Mouse (Mus musculus): ENCODE results near the gene Fuk. TPM values are rescaled to one million over a fixed set of nuclear protein-coding genes. Genes with fewer than 3 reads are reported as not detected.
"Not testable (repeated sequence)": the region's sequence is repeated elsewhere in the genome, so short reads cannot be mapped to it uniquely, and the experiment has no call there.

Gene Fuk
- total RNA-seq, 2 experiments from 2014 or later, result 8.3 to 8.7 TPM

DNA sequence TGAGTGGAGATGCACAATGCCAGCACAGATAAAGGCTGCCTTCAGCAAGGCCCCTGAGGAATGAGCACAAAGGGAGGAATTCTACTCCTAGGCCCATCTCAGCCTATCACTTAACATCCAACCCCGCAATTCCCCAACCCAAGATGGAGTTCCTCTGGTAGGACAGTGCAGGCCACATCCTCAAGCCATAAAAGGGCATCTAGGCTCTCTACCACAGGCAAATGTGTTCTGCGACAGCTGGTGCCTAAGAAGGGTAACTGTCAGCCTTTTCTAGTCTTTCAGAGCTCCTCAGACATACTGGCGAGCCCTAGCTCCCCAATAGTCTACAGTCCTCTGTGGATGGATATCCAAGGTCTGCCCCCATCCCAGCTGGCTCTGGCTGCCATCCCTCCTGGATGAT is 15.7 kb downstream of the Fuk start:
- DNase-seq (ENCODE audit: low spot score in 2 of 2), result no peak

DNA sequence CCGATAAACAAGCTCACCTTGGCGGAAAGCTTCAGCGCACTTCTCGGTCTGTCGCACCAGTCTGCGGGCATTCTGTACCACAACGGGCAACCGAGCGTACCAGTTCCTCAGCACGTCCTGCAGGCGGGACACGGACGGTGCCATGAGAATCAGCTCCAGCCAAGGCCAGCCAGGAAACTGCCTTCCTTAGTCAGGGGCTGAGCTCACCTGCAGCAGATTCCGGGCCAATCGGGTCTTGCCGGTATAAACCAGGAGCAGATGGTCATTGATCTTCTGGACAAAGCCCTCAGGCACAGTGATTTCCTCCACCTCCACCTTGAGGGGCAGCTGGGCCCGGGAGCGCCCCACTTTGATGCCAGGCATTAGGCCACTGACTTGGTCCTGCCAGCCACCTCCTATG is 18.5 kb downstream of the Fuk start:
- no peak for DNase-seq (ENCODE audit: low spot score in 2 of 2)

DNA sequence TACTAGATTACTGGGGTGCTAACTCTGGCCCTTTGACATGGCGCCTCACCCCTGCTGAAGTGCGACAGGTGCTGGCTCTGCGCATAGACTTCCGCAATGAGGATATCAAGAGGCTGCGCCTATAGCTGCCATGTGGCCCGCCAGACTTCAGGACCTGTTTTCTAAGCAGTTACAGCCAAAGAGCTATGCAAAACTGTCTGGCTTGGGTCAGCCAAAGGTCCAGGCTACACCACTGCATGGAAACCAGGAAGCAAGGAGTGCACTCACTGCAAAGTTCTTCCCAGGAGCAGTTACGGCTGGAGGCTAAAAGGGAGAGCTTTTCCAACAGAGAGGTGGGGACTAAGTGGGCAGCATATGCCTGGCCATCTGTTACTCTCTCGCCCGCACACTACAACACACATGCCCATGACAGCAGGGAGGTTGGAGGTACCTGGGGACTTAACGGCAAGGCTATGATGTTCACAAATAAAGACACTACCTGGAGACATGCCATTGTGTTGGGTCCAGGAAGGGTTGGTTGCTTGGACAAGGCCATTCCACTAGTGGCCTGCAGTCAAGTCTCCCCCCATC is 20.5 kb downstream of the Fuk start:
- DNase-seq (ENCODE audit: low spot score in 2 of 2), result no peak

DNA sequence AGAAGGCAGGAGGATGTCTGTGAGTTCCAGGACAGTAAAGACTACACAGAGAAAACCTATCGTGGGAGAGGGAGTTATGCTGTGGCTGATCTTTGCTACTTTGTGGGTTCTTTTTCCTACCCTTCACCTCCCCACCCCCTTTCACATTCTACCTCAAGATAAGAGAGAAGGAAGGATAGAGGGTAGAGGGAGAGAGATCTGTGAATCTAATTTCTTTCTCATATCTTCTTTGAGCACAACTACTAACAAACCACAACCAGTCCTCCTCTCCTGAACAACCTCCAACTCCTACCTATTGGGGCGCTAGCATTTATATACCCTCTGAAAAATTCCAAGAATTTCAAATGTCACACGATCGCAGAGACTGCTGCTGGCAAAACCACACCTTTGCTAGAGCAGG is 24.4 kb downstream of the Fuk start:
- DNase-seq (ENCODE audit: low spot score in 2 of 2), result no peak

DNA sequence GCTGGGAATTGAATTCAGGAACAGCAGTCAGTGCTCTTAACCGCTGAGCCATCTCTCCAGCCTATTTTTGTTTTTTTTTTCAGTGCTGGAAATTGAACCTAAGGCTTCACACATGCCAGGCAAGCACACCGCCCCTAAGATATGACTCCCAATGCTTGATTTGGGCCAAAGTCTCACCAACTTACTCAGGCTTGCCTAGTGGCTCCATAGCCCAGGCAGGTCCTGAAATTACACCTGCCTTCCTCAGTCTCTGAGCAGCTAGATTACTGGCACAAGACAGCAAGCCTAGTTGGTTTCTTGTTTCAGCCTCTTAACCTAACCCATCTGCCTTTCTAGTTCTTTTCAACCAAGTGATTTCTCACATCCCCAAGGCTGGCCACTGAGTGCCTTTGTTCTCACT is 31.8 kb downstream of the Fuk start:
- no peak for DNase-seq (ENCODE audit: low spot score in 2 of 2)

DNA sequence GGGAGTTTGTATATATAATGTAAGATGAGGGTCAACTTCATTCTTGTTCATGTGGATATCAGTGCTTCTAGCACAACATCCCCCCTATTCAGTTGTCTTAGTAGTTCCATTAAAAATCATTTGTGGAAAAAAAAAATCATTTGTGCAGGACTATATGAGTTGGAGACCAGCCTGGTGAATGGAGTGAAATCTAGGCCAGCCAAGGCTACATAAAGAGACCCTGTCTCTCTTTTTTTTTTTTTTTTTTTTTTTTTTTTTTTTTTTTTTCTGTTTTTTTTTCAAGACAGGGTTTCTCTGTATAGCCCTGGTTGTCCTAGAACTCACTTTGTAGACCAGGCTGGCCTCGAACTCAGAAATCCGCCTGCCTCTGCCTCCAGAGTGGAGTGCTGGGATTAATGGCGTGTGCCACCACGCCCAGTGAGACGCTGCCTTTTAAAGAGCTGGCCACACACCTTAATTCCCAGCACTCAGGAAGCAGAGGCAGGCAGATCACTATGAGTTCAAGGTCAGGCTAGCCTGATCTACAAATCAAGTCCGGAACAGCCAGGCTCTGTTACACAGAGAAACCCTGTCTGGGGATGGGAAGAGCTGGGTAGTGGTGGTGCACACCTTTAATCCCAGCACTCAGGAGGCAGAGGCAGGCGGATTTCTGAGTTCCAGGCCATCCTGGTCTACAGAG is 40.8 kb downstream of the Fuk start:
- DNase-seq (ENCODE audit: low spot score in 2 of 2), result peak in 1 of 2 experiments; percentile 11

DNA sequence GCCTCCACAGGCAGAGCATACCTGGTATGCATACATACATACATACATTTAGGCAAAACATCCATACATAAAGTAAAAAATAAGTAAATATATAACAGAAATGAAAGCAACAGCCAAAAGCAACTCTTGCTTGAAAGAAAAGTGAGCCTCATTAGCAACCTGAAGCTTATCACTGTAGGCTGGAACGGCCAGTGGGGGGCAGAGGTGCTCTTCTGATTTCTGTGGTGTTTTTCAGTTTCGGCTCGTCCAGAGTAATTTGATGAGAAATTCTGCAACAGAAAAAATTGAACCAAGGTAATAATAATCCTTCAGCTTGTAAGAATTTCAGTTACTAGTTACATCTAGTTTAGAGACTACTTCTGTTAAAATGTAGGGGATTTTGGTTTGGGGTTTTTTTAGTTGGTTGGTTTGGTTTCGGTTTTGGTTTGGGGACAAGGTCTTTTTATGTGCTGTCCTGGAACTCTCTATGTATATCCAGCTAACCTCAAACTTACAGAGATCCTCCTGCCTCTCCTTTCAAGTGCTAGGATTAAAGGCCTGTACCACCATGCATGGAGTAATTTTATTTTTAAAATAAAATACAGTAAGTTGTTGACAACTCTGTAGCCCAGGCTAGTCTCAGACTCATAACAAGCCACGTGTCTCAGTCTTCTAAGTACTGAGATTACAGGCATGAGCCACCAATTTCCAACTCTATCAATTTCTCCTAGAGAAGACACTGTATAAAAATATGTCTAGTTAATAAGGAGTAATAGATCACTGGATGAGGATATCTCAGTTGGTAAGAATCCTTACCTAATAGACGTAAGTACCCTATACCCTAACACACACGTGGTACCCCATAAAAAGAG is 42.4 kb downstream of the Fuk start:
- DNase-seq (ENCODE audit: low spot score in 2 of 2), result peak in 1 of 2 experiments; percentile 15

DNA sequence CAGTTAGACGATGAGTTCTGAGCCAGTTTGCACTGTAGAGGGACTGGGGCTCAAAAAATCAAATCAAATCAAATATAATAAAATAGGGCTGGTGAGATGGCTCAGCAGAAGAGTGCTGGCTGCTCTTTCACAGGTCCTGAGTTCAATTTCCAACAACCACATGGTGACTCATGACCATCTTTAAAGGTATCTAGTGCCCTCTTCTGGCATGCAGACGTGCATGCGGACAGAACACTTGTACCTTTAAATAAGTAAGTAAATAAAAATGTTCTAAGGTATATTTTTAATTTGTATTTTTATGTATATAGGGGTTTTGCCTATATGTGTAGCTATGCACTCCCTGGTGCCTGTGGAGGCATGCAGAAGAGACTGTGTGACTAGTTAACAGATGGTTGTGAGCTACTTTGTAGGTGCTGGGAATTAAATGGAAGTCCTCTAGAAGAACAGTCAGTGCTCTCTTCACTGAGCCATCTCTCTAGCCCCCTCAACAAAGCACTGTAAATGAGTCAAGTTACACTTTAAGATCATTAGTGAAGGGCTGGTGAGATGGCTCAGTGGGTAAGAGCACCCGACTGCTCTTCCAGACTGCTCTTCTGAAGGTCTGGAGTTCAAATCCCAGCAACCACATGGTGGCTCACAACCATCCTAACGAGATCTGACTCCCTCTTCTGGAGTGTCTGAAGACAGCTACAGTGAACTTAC is 45.4 kb downstream of the Fuk start:
- no peak for DNase-seq (ENCODE audit: low spot score in 2 of 2)

DNA sequence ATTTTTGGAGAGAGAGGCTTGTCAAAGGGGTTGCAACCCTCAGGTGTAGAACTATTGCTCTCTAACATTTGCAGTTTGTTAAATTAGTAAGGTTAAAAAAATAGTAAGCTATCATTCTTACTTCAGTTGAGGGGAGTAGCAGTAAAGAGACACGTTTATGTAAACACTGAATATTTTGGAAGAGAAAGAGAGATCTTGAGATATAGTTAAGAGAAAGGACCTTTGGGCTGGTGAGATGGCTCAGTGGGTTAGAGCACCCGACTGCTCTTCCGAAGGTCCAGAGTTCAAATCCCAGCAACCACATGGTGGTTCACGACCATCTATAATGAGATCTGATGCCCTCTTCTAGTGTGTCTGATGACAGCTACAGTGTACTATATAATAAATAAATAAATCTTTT is 46.2 kb downstream of the Fuk start:
- not testable (repeated sequence) for DNase-seq (ENCODE audit: low spot score in 2 of 2)

DNA sequence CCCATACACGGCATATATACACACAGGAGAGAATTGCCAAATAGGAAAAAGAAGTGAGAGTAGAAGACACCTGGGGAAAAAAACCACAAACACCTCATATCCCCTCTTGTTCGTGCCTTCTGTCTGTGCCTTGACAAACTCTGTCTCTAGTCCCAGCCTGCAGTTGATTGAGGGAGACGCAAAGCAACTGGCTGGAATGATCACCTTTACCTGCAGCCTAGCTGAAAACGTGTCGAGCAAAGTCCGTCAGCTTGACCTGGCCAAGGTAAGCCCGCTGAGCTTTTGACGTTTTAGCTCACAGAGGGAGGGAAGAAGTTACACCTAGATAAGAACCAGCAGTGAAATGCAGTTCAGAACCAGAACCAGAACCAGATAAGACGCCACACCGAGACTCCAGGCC is 51.1 kb downstream of the Fuk start:
- no peak for DNase-seq (ENCODE audit: low spot score in 2 of 2)

DNA sequence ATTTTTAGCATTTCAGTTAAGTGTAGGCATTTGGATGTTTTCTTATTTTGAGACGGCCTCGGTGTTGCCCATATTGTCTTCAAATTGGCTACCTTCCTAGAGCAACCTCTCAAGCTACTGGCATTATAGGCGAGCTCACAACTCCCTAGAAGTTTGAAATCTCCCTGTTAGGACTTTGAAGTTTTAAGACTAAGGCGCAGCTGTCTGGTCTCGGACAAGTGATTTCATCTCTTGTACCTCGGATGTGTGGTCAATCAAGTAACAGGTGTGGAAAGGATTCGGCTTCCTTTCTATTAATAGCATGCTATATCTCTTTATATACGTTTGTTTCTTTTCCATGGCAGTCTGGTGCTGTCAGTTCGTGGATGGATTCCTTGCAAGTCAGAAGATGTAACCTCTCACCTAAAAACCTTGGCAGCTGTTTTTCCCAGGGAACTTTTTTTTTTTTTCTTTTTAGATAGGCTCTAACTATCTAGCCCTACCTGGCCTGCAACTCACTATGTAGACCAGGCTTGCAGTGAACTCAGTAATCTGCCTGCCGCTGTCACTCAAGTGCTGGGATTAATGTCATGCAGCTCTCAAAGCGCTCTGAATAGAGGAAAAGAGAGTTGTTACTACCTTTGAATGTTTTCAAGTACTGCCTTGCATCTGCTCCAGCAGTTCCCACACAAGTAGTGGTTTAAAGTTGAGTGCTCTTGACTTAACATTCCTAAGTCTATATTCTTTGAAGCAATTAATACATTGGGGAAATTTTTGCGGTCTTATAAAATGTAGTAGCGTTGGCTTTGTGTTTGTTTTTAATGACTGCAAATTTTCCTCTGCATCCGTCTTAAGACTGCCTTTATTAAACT is 54.4 kb downstream of the Fuk start:
- DNase-seq (ENCODE audit: low spot score in 2 of 2), result no peak

DNA sequence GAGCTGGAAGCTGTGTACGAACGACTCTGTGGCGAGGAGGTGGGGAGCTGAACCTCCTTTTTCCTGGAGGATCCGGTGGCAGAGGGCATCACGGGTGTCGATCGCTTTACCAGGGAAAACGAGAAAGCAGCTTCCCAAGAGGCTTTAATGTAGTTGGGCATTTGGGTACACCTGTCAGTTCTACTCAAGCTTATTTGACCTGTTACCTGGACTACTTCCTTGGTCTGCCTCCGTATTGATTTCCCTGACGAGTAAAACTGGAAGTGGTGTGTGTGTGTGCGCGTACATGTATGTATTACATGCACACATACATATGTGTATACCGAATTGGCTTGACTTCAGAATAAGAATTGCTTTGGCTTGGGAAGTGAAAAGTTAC is 55.1 kb downstream of the Fuk start:
- no peak for DNase-seq (ENCODE audit: low spot score in 2 of 2)

DNA sequence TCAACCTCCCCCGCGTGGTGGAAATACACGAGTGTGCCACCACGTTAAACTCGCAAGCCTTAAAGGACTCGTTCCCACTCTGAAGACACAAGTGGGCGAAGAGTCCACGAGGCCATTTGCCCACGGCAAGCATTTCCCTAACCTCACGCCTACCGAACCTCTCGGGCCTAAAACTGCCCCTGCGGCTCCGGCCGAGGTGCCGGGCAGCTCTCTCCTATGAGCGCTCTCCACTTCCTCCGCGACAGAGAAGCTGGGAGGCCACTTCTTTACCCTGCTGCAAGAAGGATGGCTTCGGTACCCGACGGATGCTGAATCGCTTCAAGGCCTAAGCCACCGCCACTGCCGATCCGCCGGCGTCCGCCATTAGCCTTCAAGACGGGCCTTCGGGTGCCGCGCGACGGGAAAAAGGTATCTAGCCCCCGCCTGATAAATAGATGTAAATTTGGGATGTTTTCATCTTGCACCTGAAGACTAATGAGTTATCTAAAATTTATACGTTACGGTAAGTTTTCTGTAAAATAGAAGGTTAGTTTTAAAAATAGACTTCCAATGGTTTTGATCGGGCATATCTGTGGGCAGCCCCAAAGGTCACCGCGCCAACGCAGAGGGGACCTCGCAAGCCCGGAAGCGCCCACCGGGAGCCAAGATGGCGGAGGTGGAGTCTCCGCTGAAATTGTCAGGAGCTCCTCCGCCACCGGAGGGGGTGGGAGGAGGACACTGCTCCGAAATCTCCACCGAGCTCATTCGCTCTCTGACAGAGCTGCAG is 55.7 kb downstream of the Fuk start, which contains the start of the genes Cog4 and Sf3b3:
Cog4 (plus strand) TSS at position 196 of the 766 bp plus-strand sequence.
Sf3b3 (minus strand) TSS at position 383 of the 766 bp plus-strand sequence.
- DNase-seq (ENCODE audit: low spot score in 2 of 2), result peak; percentile 78 to 80

DNA sequence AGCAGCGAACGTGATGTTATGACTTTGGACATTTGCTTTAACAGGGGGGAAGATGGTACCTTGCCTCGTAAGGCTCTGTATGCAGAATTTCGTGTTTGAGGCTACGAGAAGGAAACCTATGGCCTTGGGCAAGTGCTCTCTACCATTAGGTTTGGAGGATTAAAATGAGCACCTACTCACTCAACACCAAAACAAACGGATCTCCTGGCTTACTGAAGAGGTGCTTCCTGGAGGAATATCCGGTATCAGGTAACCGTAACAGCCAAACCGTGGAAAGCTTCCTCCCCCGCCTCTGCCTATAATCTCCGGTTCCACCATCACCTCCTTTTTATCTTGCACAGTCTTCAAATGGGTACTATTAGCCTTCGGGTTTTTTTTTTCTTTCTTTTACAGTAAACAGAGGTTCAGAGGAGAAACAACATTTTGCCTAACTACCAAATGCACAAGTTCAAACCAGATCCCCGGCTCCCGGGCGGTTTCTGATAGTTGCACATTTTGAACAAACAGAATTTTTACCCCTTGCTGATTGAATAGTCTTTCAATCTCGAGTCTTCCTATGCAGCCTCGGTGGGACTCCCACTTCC is 56.4 kb downstream of the Fuk start:
- DNase-seq (ENCODE audit: low spot score in 2 of 2), result no peak

DNA sequence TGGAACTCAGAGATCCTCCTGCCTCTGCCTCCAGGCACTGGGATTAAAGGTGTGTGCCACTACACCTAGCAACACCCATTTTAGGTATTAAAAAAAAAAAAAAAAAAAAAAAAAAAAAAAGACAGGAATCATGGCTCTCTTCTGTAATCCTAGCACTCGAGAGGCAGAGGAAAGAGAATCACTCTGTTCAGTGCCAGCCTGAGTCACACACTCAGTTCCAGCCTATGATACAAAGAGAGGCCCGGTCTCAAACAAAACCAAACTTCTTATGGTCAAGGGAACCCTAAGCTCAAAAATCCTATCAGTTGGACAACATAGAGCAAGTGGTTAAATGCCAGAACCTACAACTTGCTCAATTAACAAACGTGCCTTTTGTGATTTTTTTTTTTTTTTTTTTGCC is 57.3 kb downstream of the Fuk start:
- no peak for DNase-seq (ENCODE audit: low spot score in 2 of 2)

DNA sequence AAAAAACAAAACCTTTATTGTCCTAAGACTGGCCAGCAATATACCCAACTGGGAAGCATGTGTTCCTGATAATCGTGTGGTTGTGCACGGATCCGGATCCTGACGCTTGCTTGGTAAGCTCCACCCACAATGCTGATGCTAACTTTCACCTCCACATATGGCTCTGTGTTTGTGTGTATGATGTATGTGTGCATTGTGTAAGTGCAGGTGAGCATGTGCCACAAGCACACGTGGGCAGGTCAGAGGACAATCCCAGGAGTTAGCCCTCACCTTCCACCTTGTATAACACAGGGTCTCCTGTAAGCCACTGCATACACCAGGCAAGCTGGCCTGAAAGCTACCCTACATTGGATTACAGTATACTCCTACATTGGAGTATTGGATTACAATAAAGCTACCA is 59.1 kb downstream of the Fuk start:
- no peak for DNase-seq (ENCODE audit: low spot score in 2 of 2)

DNA sequence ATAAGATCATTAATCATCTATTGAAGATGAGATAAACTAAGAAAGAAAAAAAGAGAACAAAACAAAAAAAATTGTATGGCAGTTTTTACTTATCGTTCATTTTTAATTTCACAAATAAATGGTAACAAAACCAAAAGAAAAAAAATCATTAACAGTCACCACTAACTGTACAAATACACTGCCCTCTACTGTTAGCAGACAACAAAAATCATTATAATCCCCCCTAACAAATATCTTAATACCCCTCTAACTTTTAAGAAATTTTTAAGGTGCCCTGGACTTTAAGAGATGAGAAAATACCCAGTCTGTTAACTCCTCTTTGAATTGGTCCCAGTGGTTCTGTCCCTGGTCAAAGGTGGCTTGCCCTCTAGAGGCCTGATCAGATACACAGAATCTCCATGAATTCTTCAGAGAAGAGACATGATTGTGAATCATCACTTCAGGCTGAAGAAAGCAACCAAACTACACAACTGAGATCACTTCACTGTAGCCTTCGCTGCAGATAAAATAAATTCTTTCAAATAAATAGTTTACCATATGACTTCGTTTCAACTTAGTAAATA is 60.2 kb downstream of the Fuk start:
- no peak for DNase-seq (ENCODE audit: low spot score in 2 of 2)
